Mouse (Mus musculus) stomach, postnatal 0 days (tissue): Measurements from ENCODE around the gene Uaca.

Experiments
- CTCF ChIP-seq: IDR thresholded peaks from 2 replicates; pipeline ENCODE4 v1.5.1; 2016; ENCODE audit warnings: antibody characterized with exemption, low read depth, mild to moderate bottlenecking, moderate library complexity
- EP300 ChIP-seq: optimal IDR thresholded peaks from 2 replicates; pipeline ENCODE3; 2016; ENCODE audit warnings: antibody characterized with exemption

DNA sequence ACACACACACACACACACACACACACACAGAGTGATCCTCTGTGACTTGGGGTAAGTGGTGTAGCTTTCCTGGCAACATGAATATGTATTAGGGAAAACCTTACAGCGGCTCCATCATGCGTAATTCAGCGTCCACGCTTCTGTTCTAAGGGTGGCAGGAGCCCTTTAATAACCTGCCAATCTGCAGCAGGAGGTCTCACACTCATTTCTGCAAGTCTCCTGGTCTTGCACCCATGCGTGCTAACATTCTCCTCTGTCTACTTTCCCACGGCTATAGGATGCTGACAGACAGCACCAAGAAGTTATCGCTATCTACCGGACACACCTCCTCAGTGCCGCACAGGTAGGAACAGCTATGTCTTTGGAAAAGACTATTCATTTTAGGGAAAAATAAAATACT, 81.7 kb downstream of the Uaca start:
- TF ChIP-seq CTCF, result no peak
- TF ChIP-seq EP300, result no peak
